Mouse (Mus musculus) liver, embryonic 14.5 days (tissue): ENCODE data around the gene Flg.

ENCODE experiments used
- CTCF ChIP-seq: IDR thresholded peaks from 2 replicates; pipeline ENCODE4 v1.5.1; 2016; ENCODE audit warnings: antibody characterized with exemption, low read depth, control low read depth
- EP300 ChIP-seq: IDR thresholded peaks from 2 replicates; pipeline ENCODE4 v1.6.1; 2016; ENCODE audit warnings: antibody characterized with exemption, low read depth

- TF ChIP-seq CTCF (no peak), EP300 (no peak)
Measured at GRCm38 (mm10) chr3:93340021-93340420, 66.7 kb downstream of the Flg start.
